Mouse (Mus musculus) thymus, adult 2 months (tissue): ENCODE results near the gene Vmn2r10.

Source experiments
- CTCF ChIP-seq: fragments of 200-500 bp; IDR thresholded peaks from 2 replicates; pipeline ENCODE4 v1.5.1; 2012; ENCODE audit warnings: mild to moderate bottlenecking, control low read depth, low read length, moderate library complexity, borderline replicate concordance; ENCODE audit not compliant: control insufficient read depth, poor library complexity, insufficient read depth; ENCODE audit errors: extremely low read depth
- POLR2A ChIP-seq: fragments of 200-500 bp; IDR thresholded peaks from 2 replicates; pipeline ENCODE4 v1.6.1; 2012; ENCODE audit warnings: mild to moderate bottlenecking, low read length, control low read depth, moderate library complexity; ENCODE audit not compliant: control insufficient read depth, poor library complexity, insufficient read depth; ENCODE audit errors: extremely low read depth

- TF ChIP-seq POLR2A: no peak
- TF ChIP-seq CTCF: no peak
Observed at GRCm38 (mm10) chr5:109032591-109032990, 26.3 kb upstream of the Vmn2r10 start.
